Mouse (Mus musculus) spleen, adult 10 weeks (tissue): ENCODE data around the gene Fbxl2. TPM values are rescaled to one million over a fixed set of nuclear protein-coding genes. Genes with fewer than 3 reads are reported as not detected.

ENCODE experiments used
- polyA plus RNA-seq: library from polyadenylated mRNA; stranded (reverse); fragments of 350-450 nt; fragmentation: Illumina TruSeq; extraction: RNeasy Lipid Tissue Mini Kit (QIAGEN cat#74804); gene quantifications from one replicate; pipeline ENCODE4 v1.2.3, GENCODE M21; 2015; ENCODE audit warnings: low replicate concordance; ENCODE audit not compliant: insufficient read depth

Fbxl2 gene
- polyA plus RNA-seq, result 1.1 TPM

DNA sequence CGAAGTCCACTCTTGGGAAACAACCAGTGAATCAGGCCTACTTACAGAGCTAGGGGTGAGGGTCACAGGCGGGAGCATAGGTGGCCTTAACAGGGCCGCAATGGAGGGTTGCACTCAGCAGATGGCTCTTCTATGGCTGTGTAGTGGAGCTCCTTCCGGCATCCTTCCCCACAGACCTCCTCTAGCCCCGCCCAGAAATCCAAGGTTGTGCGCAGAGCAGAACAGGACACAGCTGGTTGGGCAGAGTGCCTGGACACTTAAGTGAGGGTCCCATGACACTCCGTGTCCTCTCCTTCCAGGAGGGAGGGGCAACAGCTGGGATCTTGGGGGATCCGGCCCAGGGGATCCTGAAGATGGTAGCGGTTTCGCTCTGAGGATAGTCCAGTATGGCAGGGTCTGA is at the start of gene Fbxl2:
TSS of gene Fbxl2 (minus strand) at position 164 of the 400 bp plus-strand sequence.

DNA sequence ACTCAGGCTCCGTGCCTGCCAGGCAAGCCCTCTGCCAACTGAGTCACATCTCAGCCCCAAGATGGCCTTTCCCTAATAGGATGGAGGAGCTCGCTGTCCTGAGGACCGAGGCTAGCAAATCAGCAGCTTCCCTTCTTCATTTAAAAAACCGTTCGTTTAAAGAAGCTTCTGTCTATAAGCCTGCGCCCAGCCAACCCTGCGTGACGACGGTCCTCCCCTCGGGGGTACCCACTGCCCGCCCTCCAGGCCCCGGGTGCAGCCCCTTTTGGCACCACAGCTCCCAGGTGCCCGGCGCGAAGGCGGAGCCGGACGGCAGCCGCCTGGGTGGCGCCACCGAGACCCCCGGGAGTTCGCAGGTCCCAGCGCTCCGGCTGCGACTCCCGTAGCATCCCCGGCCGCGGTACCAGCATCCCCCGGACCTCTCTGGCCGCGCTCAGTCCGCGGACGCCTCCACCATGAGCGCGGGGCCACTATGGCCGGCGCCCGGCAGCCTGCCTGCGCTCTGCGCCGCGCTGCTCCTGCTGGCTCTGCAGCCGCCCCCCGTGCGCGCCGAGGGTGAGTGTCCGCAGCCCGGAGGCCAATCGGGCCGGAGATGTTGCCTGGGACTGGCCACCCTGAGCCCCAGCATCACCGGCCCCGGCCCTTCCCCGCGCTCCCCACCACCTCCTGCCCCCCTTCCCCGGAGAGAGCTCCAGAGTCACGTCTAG is 11.3 kb upstream of the Fbxl2 start, which contains the start of gene Susd5:
TSS of gene Susd5 (plus strand) at position 51 of the 707 bp plus-strand sequence.

DNA sequence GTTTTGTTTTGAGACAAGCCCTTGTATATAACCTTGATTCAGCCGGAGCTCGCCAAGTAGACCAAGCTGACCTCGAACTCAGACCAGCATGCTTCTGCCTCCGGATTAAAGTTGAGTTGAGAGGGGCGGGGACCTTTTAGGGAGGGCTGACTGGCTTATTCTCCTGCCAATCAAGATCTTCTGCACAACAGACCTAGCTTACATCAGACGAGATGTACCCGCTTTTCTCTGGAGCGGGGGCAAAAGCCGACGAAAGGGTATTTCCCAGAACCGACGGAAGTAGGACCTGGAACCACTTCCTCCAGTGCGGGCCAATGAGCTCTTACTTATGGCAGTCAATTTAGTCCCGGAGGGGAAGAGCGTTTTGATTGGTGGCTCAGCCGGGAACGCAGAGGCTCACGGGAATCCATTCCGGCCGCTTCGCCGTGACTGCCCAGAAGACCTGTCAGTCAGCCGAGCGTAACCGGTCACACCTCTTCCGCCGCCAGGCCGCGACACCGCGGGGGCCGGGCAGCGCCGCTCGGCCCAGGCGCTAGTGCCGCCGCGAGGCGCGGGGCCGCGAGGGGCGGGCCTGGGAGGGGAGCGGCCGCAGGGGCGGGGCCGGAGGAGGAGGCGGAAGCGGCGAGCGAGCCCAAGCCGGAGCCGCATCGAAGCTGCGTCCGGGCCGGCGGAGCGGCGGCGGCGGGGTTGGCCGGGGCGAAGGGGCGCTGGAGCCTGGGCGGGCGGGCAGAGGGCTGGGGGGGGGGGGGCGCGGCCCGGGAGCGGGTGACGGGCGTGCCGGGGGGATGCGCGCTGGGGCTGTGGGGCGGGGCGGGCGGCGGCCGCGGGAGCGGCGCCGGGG is 115.2 kb downstream of the Fbxl2 start, which contains the start of gene Ubp1:
TSS of gene Ubp1 (plus strand) at position 401 of the 841 bp plus-strand sequence.

Other genes with a start within 250 kb of the Fbxl2 start
- gene Ubp1, start 115.3 kb downstream of the Fbxl2 start, polyA plus RNA-seq, result 154 TPM
- 0.47 TPM for gene Susd5, start 10.9 kb upstream of the Fbxl2 start, polyA plus RNA-seq